Mouse (Mus musculus) kidney, adult 2 months (tissue): ENCODE results near the gene Hps3.

ENCODE experiments used
- CTCF ChIP-seq: fragments of 200-500 bp; conservative IDR thresholded peaks from 2 replicates; pipeline ENCODE4 v1.5.1; 2011; ENCODE audit warnings: low read depth, mild to moderate bottlenecking, control low read depth, low read length, moderate library complexity, mixed read lengths; ENCODE audit not compliant: insufficient read depth, insufficient read length
- POLR2A ChIP-seq: fragments of 200-500 bp; IDR thresholded peaks from one replicate; pipeline ENCODE4 v1.6.1; 2011; ENCODE audit warnings: low read depth, low read length, control low read depth

GRCm38 (mm10) chr3:19981156-19981555, 54.0 kb downstream of the Hps3 start:
- TF ChIP-seq CTCF: no peak
- no peak for TF ChIP-seq POLR2A
